Mouse (Mus musculus) fat pad, adult 2 months (tissue): Measurements from ENCODE around the gene Mark1.

Source experiments
- DNase-seq: peaks from one replicate; pipeline ENCODE4 v3.0.0-alpha.2; 2011; ENCODE audit warnings: low read depth, low spot score; ENCODE audit errors: extremely low read depth

The Mark1 gene

GRCm38 (mm10) chr1:184891998-184892397 is 107.4 kb downstream of the Mark1 start:
- DNase-seq: no peak

GRCm38 (mm10) chr1:184889454-184889853 is 109.9 kb downstream of the Mark1 start:
- no peak for DNase-seq

GRCm38 (mm10) chr1:184886160-184886559 is 113.2 kb downstream of the Mark1 start:
- DNase-seq: no peak

- DNase-seq: no peak
Measured at GRCm38 (mm10) chr1:184882281-184883268, 116.8 kb downstream of the Mark1 start, which contains the start of gene C130074G19Rik. C130074G19Rik (minus strand) TSS chr1:184883218.

GRCm38 (mm10) chr1:184881861-184882260 is 117.5 kb downstream of the Mark1 start:
- no peak for DNase-seq

GRCm38 (mm10) chr1:184881211-184881610 is 118.2 kb downstream of the Mark1 start:
- no peak for DNase-seq

- DNase-seq: no peak
Measured at GRCm38 (mm10) chr1:184878860-184879259, 120.5 kb downstream of the Mark1 start.

GRCm38 (mm10) chr1:184877306-184877705 is 122.1 kb downstream of the Mark1 start:
- no peak for DNase-seq

GRCm38 (mm10) chr1:184873910-184874309 is 125.5 kb downstream of the Mark1 start:
- DNase-seq: no peak

GRCm38 (mm10) chr1:184872069-184872819 is 127.1 kb downstream of the Mark1 start:
- no peak for DNase-seq

- DNase-seq: no peak
Measured at GRCm38 (mm10) chr1:184871506-184871905, 127.9 kb downstream of the Mark1 start.

- DNase-seq: no peak
Measured at GRCm38 (mm10) chr1:184870646-184871385, 128.6 kb downstream of the Mark1 start.

- no peak for DNase-seq
Measured at GRCm38 (mm10) chr1:184869939-184870565, 129.3 kb downstream of the Mark1 start.

- DNase-seq: no peak
Measured at GRCm38 (mm10) chr1:184867640-184868120, 131.7 kb downstream of the Mark1 start.

GRCm38 (mm10) chr1:184864381-184864801 is 135.0 kb downstream of the Mark1 start:
- DNase-seq: no peak

GRCm38 (mm10) chr1:184862636-184863035 is 136.7 kb downstream of the Mark1 start:
- no peak for DNase-seq

- DNase-seq: no peak
Measured at GRCm38 (mm10) chr1:184861551-184861950, 137.8 kb downstream of the Mark1 start.

GRCm38 (mm10) chr1:184860276-184860675 is 139.1 kb downstream of the Mark1 start:
- no peak for DNase-seq

- DNase-seq: no peak
Measured at GRCm38 (mm10) chr1:184858253-184858652, 141.1 kb downstream of the Mark1 start.

- DNase-seq: no peak
Measured at GRCm38 (mm10) chr1:184857216-184857615, 142.2 kb downstream of the Mark1 start.
